30 mouse cellular contexts compared by ENCODE assay signal in the genomic region with DNA sequence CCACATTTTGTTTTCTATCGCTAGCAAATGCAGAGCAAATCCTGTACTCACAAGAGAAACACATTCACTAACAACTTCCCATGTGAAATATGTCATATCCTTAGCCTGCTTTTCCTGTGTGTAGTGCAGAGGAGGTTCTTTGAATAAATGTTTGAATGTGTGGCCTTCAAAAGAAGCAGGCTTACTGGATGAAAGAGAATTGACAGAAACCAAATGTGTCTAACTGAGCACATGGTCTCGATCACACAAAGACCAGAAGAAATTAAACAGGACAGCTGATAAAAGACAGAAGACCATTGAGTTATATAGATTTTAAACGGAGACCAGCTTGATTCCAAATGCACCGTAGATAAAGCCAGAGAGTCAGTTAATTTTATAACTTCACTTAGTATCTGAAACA.
A peak's percentile ranks its signal among the peaks of the same experiment; 100 is the strongest.
DNase-seq lines count a peak whose midpoint lies in the region; ATAC-seq lines count a peak whose summit lies in the region.
"Had no signal": no experiment of that assay in that cellular context is flagged by ENCODE, and none has a peak within 500 bp of the region (broad histone marks: within the 10 kb centered on the region; RNA-seq: fewer than 3 reads in every experiment).

No protein-coding gene starts in this region.

- peaks cover 11% of the 10 kb centered on the region for H3K4me1 ChIP-seq in kidney, embryonic 16.5 days (ENCODE audit: insufficient read depth, low read length)
- H3K4me1 ChIP-seq in embryonic facial prominence, embryonic 14.5 days (ENCODE audit: control insufficient read depth, insufficient read depth, low read length): no peaks in the 10 kb centered on the region; the same call in 1 of the 2 replicates
- H3K4me1 ChIP-seq in stomach, embryonic 15.5 days: no peaks in the 10 kb centered on the region
- H3K4me1 ChIP-seq: hindbrain, embryonic 10.5 days; limb, embryonic 15.5 days; liver, embryonic 13.5 days; neural tube, embryonic 15.5 days had no signal

- peak; percentile 30; the same call in 1 of the 2 replicates for ATAC-seq in kidney, embryonic 16.5 days (ENCODE audit: low FRiP score, low TSS enrichment)
- peak; percentile 33; the same call in 1 of the 2 replicates for ATAC-seq in embryonic facial prominence, embryonic 14.5 days (ENCODE audit: low read depth)
- peak; percentile 49; the same call in 1 of the 2 replicates for ATAC-seq in stomach, embryonic 15.5 days (ENCODE audit: insufficient read depth, low FRiP score, low read depth)
- ATAC-seq: forebrain, embryonic 16.5 days; hindbrain, postnatal 0 days had no signal

- no peaks in the 10 kb centered on the region for H3K27me3 ChIP-seq in kidney, embryonic 16.5 days (ENCODE audit: insufficient read depth, low read length)
- no peaks in the 10 kb centered on the region for H3K27me3 ChIP-seq in embryonic facial prominence, embryonic 14.5 days (replicated peaks; ENCODE audit: control insufficient read depth, insufficient read depth, low read length)
- H3K27me3 ChIP-seq in stomach, embryonic 15.5 days (replicated peaks): no peaks in the 10 kb centered on the region
- H3K27me3 ChIP-seq: embryonic facial prominence, embryonic 13.5 days; limb, embryonic 15.5 days; liver, embryonic 13.5 days; neural tube, embryonic 15.5 days had no signal

- peak overlapping the region; percentile 67; the same call in 1 of the 2 replicates for H3K27ac ChIP-seq in kidney, embryonic 16.5 days (ENCODE audit: low read length)
- H3K27ac ChIP-seq in embryonic facial prominence, embryonic 14.5 days (replicated peaks; ENCODE audit: low read depth, low read length): no peak overlapping the region
- no peak overlapping the region for H3K27ac ChIP-seq in stomach, embryonic 15.5 days
- H3K27ac ChIP-seq: embryonic facial prominence, embryonic 13.5 days; hindbrain, embryonic 10.5 days; hindbrain, postnatal 0 days; limb, embryonic 10.5 days; limb, embryonic 15.5 days; liver, embryonic 13.5 days; neural tube, embryonic 15.5 days had no signal

- DNase-seq in embryo, embryonic 11 days: peak; percentile 21
- DNase-seq in embryo, embryonic 9.5 days (ENCODE audit: extremely low spot score): no peak
- DNase-seq in kidney, adult 11 months: no peak
- DNase-seq in embryonic facial prominence, embryonic 14.5 days (ENCODE audit: low spot score): peak; percentile 19
- no peak for DNase-seq in B cell, adult 2 months
- DNase-seq: adrenal gland, postnatal 25 days; cerebellum, adult 11-12 months; cerebellum, adult 9-11 months; gastrocnemius, postnatal 14 days; heart, postnatal 14 days; kidney, postnatal 10 days; layer of hippocampus, adult 9-11 months; liver, embryonic 13.5 days; lung, adult 18-20 months; lung, postnatal 14 days; midbrain, embryonic 14.5 days; retina, postnatal 1 day; right cerebral cortex, postnatal 14 days; thymus, adult 2 months; thymus, postnatal 4 days had no signal

- no peak overlapping the region for H3K9ac ChIP-seq in kidney, embryonic 16.5 days (replicated peaks; ENCODE audit: low read length)
- H3K9ac ChIP-seq in embryonic facial prominence, embryonic 14.5 days (ENCODE audit: low read depth, low read length): no peak overlapping the region
- H3K9ac ChIP-seq in stomach, embryonic 15.5 days: no peak overlapping the region
- H3K9ac ChIP-seq: embryonic facial prominence, embryonic 13.5 days; limb, embryonic 15.5 days; liver, embryonic 13.5 days; neural tube, embryonic 15.5 days had no signal

- no peaks in the 10 kb centered on the region for H3K36me3 ChIP-seq in kidney, embryonic 16.5 days (ENCODE audit: insufficient read depth, low read length)
- no peaks in the 10 kb centered on the region for H3K36me3 ChIP-seq in embryonic facial prominence, embryonic 14.5 days (ENCODE audit: control insufficient read depth, insufficient read depth, low read length)
- H3K36me3 ChIP-seq in stomach, embryonic 15.5 days: no peaks in the 10 kb centered on the region
- H3K36me3 ChIP-seq: embryonic facial prominence, embryonic 13.5 days; hindbrain, embryonic 10.5 days; limb, embryonic 10.5 days; limb, embryonic 15.5 days; liver, embryonic 13.5 days; neural tube, embryonic 15.5 days had no signal

- no peak overlapping the region for H3K4me2 ChIP-seq in kidney, embryonic 16.5 days (replicated peaks; ENCODE audit: low read depth, low read length)
- no peak overlapping the region for H3K4me2 ChIP-seq in embryonic facial prominence, embryonic 14.5 days (ENCODE audit: low read depth, low read length)
- no peak overlapping the region for H3K4me2 ChIP-seq in stomach, embryonic 15.5 days
- H3K4me2 ChIP-seq: embryonic facial prominence, embryonic 13.5 days; limb, embryonic 15.5 days; liver, embryonic 13.5 days; neural tube, embryonic 15.5 days had no signal

- 60% methylated on average over 4 of the region's 4 CpGs for WGBS in kidney, embryonic 16.5 days
- WGBS in embryonic facial prominence, embryonic 14.5 days: 52% methylated on average over 4 of the region's 4 CpGs
- 21% methylated on average over 4 of the region's 4 CpGs for WGBS in stomach, embryonic 15.5 days

- no peak overlapping the region for H3K4me3 ChIP-seq in kidney, embryonic 16.5 days (ENCODE audit: low read length)
- no peak overlapping the region for H3K4me3 ChIP-seq in embryonic facial prominence, embryonic 14.5 days (ENCODE audit: low read depth, low read length)
- no peak overlapping the region for H3K4me3 ChIP-seq in stomach, embryonic 15.5 days (replicated peaks)
- H3K4me3 ChIP-seq: embryonic facial prominence, embryonic 13.5 days; erythroblast, embryonic 14.5 days; hindbrain, embryonic 10.5 days; limb, embryonic 10.5 days; limb, embryonic 15.5 days; liver, embryonic 13.5 days; neural tube, embryonic 15.5 days had no signal

- no peaks in the 10 kb centered on the region for H3K9me3 ChIP-seq in kidney, embryonic 16.5 days (ENCODE audit: low read length)
- H3K9me3 ChIP-seq in embryonic facial prominence, embryonic 14.5 days (ENCODE audit: control insufficient read depth, low read length): no peaks in the 10 kb centered on the region
- no peaks in the 10 kb centered on the region for H3K9me3 ChIP-seq in stomach, embryonic 15.5 days
- H3K9me3 ChIP-seq: embryonic facial prominence, embryonic 13.5 days; hindbrain, embryonic 10.5 days; limb, embryonic 10.5 days; limb, embryonic 15.5 days; liver, embryonic 13.5 days; neural tube, embryonic 15.5 days had no signal

Comparison
In these comparisons a context has a peak if more than half of its experiments do, and no peak if none do; other contexts are left out.
1. DNase-seq: peak in embryo, embryonic 11 days (single experiment) and embryonic facial prominence, embryonic 14.5 days (single experiment); none in embryo, embryonic 9.5 days (single experiment), kidney, adult 11 months (single experiment) and B cell, adult 2 months (0 of 2).
2. Peak in every context shown above with its lines, with median percentiles within 50 percentile points of each other: ATAC-seq.